Mouse (Mus musculus) c-Kit-positive CD71-positive TER-119-positive erythroid progenitor cells, embryonic 14.5 days (primary cell): ENCODE data around the gene Cpxm2.

Experiments
- DNase-seq: peaks from one replicate; pipeline ENCODE4 v3.0.0-alpha.2; 2013; ENCODE audit warnings: low spot score

The Cpxm2 gene

DNA sequence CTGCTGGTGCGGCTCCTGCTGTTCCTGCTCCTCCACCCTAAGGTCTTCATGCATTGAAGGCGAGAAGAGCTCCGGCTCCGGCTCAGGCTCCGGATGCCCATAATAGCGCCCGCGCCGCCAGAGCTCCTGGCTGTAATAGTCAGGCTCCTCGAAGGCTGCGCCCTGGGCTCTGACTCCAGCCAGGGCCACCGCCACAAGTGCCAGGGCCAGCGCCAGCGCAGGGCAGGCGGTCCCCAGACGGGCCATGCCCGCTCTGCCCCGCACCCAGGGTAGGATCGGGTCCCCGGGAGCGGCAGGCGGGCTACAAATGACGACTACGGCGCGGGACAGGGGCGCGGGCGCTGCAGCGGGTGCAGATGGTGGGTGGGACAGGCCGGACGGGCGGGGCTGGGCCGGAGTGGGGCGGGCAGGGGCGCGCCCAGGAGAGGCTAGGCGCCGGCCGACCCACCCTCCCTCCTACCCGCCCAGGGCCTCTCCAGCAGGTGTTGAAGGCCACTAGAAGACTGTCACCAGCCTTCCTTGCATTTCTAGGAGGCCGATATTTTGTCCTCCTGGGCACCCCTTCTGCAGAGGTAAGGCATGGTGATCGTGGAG is at the start of gene Cpxm2:
Cpxm2 (minus strand) TSS at position 372 of the 594 bp plus-strand sequence.
- no peak for DNase-seq

DNA sequence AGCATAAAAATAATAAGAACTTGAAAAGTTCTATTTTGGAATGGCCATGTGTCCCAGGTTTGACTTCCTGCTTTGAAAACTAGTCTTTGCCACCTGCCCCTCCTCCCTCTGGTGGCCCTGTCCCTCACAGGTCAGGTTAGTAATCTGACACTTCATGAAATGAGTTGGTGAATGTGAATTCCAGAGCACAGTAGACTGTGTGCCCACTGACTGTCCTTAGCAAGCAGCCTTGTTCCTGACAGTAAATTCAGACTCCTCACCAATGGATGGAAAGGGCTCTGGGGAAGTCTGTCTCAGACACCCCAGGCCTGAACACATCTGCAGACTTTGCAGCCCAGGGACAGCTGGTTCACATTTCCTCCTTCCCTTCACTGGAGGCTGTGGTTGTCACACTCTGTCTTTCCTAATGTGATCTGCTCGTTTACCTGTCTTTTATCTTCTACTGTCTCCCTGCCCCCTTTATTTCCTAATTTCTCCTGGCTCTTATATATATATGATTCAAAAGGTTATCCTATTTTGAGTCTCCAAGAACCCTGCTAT is 49.6 kb upstream of the Cpxm2 start:
- no peak for DNase-seq

DNA sequence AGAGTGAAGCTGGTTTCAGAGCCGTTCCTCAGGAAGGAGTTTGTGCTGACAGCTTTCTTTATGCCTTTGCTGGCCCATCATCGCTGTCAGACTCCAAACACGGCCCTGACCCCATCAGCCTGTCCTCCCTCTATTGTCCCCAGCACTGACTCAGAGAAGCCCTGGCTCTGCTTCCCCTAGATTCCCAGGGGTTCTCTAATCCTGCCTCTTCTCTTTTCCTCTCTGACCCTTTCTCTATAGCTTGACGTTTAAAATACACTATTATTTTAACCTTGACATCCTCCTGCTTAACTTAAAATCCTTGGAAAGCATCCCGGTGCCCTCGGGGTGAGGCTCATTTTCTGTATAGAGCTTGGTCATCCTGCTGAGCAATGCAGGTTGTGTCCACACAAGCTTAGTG is 45.1 kb upstream of the Cpxm2 start:
- no peak for DNase-seq

DNA sequence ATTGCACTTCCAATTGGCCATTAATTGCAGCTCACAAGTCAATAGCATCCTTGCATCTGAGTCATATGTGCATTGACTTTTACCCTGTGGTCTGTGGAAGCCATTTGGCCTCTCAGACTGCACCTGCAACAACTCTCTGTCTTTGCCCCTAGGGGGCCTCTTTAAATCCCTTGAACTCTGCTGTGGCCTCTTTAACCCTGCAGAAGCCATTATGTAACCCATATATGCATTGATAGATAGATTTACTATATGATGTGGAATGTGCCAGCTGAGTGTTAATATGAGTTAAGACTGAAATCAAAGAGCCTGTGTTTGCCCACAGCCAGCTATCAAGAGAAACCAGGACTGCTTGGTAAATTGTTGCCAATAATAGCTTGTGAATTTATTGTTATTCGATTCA is 44.3 kb upstream of the Cpxm2 start:
- no peak for DNase-seq

DNA sequence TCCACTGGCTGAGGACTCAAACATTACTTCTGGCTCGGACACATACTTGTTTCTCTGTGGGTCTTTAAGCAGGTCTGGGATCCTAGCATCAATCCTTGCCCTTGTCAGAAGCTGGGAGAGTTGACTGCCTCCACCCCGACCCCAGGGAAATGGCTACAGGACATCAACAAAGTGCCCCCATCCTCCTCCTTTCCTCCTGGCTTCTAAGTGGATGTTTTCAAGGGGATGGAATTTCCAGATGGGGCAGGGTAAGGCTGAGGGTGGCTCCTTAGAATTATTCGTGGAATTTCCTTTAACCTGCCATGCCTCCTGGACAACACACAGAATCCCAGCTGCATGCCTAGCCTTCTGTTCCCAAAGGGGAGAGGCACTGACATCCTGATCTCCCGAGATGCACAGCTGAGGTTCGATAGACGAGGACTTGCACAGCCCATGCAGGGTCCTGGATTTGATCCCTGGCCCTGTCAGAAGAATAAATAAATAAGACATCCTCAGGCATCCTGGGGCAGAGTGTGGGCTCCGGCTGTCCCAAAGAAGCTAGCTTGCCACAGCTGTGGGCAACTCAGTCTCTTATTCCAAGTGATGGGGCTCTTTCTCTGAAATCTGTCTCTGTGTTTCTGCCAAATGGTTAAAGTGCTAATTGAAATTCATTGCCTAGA is 43.4 kb upstream of the Cpxm2 start:
- DNase-seq = no peak

DNA sequence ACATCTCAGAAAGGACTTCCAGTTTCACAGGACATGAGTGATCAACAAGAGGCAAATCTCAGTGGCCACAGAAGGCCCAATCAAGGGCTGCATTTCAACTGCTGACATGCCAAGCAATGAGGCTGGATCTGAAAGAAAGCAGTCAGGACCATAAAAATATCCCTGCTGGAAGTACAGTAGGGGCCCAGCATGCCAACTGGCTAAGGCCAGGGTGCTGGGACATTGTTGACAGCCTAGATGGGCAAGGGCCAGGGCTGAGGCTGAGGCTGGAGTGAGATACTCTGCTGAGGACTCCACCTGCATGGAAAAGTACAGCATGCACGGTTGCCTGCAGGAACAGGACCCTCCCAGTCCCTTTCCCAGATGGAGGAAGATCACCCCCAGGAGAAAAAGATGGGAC is 42.0 kb upstream of the Cpxm2 start:
- no peak for DNase-seq

DNA sequence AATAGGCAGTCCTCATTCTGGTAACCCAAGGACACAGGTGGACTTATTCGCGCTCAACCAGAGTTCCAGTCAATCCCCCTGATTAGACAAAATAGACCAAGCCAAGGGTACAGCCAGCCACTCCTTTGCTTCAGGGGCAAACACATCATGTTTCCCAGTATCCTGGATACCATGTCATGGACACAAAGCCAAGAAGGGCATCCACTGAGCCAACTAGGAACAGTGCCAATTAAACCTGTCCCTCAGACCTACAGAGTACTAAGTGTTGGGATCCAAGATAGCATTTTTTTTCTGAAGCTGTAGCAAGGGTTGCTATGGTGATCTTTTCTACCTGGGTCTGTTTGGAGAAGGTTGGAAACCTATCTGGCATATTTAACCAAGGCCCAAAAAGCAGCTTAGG is 39.1 kb upstream of the Cpxm2 start:
- DNase-seq = no peak

DNA sequence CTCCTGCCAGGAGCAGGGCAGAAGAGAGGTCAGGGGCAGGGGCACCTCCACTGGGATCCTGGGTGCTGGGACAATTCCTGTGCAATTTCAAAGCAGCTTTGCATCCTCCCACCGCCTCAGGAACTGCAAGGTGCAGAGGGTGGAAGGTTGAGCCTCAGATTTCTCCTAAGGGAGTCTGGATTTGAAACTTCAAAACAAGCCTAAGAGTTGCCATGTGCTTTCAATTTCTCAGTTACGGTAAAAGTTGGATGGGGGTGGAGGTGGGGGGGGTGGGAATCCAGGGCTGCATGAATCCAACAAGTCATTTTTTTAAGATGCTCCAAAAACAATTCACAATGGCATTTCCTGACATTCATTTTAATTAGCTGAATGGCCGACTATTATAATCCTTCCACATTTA is 32.9 kb upstream of the Cpxm2 start:
- DNase-seq = no peak

DNA sequence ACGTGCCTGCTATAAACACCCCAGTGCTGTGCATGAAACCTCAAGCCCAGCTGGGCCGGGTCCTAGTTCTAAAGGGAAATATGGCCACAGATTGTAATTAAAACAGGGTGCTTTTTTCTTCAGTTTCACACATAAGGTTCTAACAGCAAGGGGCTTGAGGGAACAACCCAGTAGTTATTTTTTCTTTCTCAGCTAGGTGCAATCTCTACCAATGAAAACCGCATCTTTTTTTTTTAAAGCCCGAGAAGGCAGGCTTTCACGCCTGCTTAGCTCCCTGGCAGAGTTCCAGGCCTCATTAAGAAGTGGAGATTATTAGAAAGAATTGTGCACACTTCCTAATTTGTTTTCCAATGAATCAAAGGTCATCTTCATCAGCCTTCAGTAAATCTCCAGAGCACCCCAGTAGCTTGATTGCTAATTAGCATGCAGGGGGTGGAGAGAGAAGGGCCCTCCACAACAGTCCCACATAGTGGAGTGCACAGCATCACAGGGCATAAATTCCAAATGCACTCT is 29.4 kb upstream of the Cpxm2 start:
- DNase-seq = no peak

DNA sequence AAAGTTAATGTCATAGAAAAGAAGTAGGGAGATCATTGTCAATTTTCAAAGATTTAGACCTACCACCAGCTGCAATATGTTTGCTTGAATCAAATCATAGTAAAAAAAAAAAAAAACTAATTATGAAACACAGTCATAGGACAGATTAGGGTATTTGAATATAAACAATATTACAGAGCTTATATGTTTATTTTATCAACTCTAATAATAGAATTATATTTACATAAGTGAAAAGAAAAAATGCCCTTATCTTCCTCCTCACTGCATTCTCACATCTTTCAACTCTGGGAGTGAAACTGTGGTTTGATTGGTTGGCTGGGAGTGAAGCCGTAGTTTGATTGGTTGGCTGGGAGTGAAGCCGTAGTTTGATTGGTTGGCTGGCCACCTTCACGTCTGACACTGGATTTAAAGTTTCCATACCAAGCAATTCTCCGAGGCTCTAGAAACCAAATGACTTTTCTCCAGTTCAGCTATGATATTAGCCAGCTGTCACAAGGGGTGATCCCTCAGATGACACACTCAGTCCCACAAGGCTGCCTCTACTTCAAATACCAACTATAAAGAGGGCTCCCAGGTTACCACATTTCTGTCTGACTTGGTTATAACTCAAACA is 27.2 kb upstream of the Cpxm2 start:
- no peak for DNase-seq

DNA sequence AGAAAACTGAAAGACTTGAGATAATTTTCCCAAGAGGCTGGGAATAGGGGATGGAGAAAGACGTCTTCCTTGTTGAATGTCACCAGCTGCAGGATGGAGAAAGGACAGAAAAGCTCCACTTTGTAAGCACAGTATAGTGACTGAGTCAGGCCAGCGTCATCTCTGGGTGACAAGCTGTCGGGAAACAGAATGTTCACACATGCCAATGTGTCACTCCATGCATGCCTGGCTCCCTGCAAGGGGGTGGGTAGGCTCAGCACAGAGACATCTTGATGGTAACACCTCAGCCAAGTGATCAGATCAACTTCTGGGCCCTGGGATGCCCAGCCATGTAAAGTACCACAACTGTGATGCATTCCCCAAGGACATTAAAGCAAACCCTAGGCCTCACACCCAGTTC is 26.5 kb upstream of the Cpxm2 start:
- no peak for DNase-seq

DNA sequence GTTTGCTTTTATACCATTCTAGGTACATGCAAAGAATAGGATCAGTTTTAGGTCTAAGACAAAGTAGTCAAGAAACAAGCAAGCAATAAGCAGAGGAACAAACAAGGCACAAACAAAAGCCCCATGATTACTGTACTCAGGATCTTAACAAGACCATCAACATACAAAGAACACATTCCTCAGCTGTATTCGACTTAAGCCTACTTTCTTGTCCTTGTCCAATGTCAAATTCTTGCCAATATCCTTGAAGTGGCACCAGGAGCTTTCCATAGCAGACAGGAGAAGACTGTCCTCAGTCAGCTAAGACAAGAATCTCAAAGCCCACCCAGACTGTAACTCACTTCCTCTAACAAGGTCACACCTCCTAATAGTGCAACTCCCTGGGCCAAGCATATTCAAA is 24.5 kb upstream of the Cpxm2 start:
- DNase-seq = no peak

DNA sequence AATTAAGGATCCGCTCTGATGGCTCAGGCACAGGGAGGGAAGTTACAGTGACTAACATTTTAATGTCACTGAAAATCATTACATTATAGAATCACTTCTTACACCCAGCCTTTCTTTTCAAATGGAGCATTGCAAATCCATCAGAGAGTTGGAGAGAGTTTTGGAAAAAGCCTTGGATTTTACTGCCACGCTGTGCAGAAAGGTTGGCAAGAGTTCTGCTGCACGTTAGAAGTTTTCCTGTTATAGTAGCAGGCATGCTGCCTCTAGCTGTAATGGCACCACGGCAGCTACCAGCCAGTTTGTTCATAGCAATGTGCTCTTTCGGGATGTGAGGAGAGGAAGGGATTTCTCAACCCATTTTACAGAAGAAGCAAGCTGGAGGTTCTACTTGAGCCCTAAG is 20.2 kb upstream of the Cpxm2 start:
- DNase-seq = no peak

DNA sequence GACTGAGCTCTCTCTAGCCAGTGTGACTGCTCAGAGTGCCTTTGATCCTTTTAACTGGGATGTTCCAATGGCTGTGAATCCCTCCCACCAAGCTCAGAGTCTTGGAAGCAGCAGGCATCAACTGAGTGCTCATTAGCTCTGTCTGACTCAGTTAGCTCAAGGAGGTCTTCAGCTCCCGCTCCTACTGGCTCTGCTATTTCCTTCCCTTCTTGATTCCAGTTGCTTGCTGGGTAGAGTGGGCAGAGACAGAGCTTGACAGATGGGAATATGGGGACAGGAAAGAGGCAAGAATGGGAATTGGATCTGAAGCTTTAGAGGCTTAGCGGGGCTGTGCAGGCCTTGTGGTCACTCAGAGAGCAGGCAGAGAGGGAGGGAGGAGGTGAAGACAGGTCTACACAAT is 19.8 kb upstream of the Cpxm2 start:
- no peak for DNase-seq

DNA sequence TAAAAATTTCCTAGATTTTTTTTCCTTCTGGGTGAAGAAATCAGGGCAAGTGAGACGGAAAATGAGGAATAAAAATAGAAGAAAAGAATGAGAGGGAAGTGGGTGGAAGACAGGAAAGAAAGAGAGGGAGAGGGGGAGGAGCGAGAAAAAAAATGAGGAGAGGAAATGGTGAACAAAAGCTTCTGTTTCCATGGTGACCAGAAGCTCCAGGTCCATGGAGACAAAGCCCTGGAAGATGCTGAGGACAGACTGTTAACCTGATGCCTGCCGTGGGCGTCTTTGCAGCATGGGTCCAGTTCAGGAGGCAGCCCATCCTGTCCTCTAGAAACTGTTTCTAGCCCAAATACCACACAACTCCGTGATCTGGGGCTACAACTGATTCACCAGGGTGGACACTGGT is 17.7 kb upstream of the Cpxm2 start:
- DNase-seq = no peak

DNA sequence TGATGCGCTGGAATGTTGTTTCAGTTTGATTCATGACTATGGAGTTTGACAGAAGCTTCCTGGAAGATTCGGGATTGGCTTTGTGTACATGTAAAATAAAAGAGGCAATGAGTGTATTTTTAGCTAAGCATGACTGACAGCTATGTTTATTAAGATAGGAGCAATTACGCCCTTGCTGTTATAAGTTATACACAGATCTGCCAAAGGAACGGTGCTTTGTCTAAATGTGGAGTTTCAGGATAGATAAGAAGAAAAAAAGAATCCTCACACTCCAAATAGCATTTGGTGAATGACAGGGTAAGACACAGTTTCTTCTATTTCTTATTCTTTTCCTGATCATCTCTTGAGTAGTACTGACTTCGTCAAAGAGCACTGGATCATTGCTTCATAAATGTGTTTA is 17.2 kb upstream of the Cpxm2 start:
- DNase-seq = no peak

DNA sequence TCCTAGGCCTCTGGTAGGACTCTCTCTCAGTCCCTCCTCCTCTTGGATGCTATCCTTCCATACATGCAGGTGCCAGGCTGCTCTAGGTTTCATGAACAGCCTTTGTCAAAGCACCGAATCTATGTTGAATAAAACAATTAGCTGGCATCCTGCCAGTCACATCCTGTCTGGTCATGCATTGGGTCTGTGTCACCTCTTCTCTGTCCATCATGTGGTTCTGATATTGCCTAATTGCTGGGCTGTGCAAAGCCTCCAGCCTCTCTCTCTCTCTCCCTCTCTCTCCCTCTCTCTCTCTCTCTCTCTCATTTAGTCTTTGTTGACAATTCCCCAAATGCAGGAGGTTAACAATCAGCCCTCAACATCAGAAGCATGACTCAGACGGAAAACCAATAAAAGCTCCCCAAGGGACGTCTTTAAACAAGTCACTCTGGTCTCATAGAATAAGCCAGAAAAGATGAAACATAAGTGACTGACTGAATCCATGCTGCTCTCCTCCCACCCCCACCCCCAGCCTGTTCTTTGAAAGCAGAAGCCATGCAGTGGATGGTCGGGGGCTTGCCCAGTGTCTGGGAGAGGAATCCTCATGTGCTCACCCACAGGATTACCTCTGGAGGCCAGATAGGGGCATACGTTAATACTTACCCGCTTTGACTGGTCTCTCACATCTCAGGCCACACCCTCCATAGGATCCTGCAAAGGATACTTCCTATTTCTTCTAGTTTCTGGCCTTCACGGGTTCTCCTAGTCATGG is 15.1 kb upstream of the Cpxm2 start:
- DNase-seq = no peak

DNA sequence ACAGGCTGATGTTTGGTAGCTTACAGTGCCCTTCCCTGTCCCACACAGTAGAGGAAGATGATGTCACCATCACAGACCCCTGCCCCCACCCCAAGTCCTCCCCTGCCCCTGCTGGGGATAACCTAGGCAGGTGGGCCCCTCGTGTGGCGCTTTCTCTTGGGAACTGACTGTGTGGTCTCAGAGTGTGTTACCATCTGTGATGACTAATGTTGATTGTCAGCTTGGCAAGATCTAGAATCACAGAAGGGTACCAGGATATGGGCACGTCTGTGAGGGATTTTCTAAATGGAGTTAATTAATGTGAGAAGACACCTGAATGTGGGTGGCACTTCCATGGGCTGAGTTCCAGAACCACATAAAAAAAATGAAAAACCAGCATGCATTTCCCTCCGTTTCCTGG is 12.7 kb upstream of the Cpxm2 start:
- no peak for DNase-seq

DNA sequence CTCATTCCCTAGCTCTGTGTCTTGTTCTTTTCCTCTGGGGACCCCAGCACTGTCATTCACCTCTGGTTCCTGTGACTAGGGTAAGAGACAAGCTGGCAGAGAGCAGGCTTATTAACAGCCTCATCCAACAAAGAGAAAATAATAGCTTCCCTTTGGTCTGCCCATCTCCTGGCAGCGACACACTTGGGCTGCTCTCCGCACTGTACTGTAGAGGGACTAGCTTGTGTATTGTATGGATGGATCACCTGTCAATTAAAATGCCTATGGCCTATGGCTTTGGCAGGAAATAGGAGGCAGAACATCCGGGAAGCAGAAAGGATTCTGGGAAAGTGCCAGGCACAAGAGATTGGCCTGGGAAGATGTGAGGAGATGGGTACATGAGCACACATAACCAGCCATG is 7.7 kb upstream of the Cpxm2 start:
- DNase-seq = no peak

DNA sequence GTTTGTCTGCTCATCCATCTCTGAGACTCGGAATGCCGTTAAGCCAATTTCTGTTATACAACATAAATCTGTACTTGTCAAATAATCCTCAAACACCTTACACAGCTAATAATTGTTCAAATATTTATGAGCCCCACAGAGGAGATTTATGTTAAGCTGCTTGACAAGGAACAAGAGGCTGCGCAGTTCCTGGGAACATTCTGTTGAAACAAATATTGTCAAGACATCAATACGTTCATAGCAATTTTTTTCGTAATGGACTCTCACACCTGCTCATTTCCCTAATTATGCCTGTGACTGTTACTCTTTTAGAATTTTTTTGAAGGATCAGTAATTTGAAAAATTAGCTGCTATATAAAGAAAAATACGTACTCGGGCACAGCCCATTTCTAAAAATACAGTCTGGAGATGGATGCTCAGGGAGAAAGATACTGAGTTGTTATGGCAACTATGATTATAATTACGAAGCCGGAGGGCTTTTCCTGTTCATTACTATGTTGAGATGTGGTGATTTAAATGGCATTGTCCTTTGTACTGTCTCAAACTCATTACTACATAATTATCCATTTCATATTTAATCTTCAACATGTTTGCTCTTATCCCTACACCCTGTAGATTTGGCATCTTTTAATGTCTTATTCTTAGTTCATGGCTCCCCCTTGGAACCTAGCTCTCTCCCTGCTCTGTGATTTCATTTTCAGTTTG is 3.9 kb upstream of the Cpxm2 start:
- DNase-seq = no peak

DNA sequence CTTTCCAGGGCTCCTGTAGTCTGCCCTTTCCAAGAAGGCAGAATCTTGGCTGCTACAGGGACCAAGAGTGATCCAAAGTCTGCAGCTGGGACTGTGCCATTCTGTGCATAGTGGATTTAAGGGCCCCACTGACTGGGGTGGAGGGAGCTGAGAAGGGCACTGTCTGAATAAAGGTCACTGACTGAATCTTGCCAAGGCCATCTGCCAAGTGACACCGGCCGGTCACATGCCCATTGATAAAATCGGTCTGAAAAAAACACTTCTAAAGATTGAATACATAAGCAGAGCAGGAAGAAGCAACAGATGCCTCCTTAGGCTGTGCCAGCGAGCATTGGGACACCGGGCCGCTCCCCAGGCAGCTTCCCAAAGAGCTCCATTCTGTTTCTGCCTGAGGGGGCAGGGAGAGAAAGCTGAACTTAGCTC is 803 bp downstream of the Cpxm2 start:
- DNase-seq = no peak

DNA sequence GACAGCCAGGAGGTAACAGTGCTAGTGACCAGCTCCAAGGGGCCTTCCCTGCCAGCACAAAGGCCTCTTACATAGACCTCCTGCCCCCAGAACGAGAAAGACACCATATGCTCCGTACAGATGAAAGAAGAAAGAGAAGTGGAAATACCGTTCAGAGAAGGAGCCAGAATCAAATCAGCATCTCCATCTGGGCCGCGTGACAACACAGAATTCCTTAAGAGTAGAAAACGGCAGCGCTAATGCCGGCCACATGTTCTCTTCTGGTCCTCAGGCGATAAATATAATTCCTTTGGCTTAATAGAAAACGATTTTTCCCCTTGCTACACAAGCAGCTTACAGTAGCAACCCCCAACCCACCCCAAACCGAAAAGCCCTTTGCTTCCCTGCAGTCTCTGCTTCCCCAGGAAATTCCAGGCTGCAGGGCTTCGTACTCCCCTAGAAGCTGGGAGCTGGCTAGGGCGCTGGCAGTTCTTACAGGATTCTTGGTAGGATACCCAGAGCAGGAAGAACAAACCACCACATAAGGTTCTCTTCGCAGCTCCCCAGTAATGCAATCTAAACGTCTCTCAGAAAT is 9.2 kb downstream of the Cpxm2 start:
- no peak for DNase-seq
